Mouse (Mus musculus) adrenal gland, postnatal 36 days (tissue): Measurements from ENCODE around the gene Clec2d. TPM values are rescaled to one million over a fixed set of nuclear protein-coding genes. Genes with fewer than 3 reads are reported as not detected.
"Not testable (repeated sequence)": the region's sequence is repeated elsewhere in the genome, so short reads cannot be mapped to it uniquely, and the experiment has no call there.

ENCODE experiments used
- DNase-seq, 2 experiments: peaks; one replicate each; pipeline ENCODE4 v3.0.0; 2021; ENCODE audit warnings: mixed read lengths in 1 of 2
- long read RNA-seq, 2 experiments: library from polyadenylated mRNA; stranded (forward); transcript quantifications; one replicate each; pipeline ENCODE4 v2.0.0; 2021; ENCODE audit warnings: borderline sequencing depth in 2 of 2
- total RNA-seq, 2 experiments: library from RNA; stranded (reverse); gene quantifications; 2 replicates each; pipeline ENCODE4 v1.2.3; 2021

The Clec2d gene
- 10 to 100 TPM; 39.7 to 59.7 TPM for total RNA-seq
- long read RNA-seq, experiment 1 = 0 reads
- long read RNA-seq, experiment 2 = 0 reads

DNA sequence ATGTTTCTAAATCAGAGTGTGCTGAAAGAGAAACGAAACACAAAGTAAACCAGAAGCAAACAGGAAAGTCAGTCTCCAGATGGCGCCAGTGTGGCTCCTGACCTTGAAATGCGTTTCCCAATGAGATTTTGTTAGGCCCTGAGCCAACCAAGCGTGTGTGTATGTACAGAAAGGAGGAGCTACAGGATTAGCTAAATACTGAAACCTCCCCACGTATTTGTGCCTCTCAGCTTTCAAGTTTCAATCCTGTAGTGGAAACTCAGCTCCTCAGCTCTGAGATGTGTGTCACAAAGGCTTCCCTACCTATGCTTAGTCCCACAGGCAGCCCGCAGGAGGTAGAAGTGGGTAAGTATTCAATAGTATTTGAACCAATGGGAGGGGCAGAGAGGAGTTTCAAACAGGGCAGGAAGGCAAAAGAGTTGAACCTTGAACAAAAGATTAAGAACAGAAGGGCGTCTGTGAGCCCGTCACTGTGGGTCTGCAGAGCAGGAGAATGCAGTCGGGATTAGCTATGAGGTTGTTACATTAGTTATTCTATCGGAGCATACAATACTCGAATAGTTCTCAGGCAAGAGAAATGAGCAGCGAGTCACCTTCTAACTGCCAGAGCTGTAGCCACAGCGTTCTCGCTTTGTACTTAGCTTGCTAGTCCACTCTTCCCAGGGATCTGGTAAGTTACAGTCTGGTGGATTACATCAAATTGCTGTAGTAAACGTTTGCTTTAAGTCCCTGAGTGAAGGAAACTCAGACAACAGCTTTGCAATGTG, at the start of gene Clec2d:
Gene Clec2d (plus strand): TSS at position 213 of the 767 bp plus-strand sequence.
- peak; percentile 72 to 80 for DNase-seq

DNA sequence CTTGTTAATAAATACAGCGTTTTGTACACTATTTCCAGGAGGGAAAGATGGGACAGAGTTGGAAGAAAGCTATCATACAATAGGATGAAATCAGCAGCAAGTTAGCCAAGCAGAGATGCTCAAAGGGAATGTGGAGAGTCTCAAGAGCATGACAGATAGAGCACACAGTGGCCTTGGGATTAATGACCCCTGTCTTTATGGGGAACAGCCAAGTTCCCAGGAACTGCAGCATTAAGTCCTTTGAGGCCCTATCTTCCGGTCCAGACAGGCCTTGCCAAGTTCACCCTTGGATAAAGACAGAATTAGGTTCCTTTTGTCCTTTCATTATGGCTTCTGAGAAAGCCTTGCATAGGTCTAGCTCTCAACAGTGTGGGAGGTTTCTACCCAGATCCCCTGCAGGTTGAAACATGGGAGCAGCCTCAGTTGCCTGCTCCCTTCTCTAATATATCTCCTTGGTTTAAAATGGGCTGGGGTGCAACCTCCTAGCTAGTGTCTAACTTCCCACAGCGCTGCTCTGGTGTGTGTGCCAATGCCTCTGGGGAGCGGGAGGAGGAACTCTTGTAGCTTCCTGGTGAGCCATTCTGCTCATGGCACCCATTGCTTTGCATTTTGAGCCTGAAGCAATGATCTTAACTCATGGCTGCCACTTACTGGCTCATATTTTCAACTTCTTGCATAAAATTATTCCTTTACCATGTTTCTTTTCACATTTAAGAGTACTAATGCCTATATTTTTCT, 47.6 kb upstream of the Clec2d start:
- no peak for DNase-seq

DNA sequence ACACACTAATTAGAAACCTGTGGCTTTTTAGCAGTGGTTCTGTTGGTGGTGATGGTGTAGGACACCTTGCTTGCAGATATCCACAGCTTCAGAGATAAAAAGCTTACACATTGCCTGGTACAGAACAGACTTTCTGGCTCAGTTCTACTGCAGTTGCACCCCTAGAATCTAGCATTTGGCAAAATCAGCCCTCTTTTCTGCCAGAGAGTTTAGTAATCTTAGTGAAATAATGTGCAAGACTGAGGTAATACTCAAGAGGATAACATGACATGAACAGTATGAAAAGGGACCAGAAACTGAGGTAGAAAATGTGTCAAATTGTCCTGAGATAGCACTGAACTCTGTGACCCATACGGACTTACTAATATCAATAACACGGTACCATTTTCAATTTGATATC, 33.6 kb upstream of the Clec2d start:
- DNase-seq = no peak

DNA sequence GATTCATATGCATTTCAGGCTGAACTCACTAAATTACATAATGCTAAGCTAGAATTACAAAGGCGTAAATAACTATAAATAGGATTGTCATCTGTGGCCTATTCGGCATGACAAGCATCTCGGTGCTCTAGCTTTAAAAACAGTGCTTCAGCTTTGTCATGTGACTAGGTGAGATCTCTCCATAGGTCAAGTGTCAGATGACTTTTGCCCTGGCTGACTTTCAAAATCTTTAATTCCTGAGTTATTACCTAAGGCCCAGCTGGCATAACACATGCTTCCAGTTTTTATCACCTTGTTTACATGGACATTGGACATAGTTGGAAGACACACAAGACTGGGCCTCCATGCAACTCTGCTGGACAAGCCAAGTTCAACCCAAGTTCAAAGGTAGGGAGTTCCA, 20.3 kb upstream of the Clec2d start:
- peak in 1 of 2 experiments; percentile 11 for DNase-seq

DNA sequence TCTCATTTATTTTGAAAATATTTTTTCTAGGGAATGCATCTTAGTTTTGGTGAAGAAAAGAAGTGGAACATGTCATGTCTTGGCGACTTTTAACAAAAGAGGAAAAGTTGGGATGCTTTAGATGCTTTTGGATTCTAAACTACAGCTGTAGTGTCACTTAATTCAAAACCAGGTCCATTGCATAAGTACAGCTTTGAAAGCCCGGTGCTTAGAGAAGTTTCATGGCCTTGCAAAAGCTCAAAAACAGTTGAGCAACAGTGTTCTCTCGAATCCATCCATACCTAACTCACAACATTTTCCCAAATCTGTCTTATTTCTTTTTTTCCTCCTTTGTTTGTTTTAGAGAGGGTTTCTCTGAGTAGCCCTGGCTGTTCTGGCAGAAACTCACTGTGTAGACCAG, 19.3 kb upstream of the Clec2d start:
- DNase-seq = no peak

DNA sequence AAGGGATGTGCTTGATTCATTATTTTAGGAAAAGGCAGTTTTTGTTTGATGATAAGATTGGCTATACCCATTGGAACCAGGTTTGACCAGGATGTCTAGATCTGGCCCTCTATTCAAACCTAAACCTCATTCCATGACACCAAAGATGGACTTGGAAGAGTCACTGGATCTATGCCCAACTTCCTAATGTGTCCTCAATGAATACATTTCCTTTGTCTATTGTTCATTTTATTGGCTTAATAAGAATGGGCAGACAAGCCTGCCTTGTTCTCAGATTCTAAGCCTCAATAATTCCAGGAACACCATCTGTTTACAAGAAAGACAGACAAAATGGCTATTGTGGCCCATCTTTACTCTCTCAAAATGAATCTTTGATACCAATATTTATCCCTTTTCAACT, 18.5 kb upstream of the Clec2d start:
- DNase-seq = no peak

DNA sequence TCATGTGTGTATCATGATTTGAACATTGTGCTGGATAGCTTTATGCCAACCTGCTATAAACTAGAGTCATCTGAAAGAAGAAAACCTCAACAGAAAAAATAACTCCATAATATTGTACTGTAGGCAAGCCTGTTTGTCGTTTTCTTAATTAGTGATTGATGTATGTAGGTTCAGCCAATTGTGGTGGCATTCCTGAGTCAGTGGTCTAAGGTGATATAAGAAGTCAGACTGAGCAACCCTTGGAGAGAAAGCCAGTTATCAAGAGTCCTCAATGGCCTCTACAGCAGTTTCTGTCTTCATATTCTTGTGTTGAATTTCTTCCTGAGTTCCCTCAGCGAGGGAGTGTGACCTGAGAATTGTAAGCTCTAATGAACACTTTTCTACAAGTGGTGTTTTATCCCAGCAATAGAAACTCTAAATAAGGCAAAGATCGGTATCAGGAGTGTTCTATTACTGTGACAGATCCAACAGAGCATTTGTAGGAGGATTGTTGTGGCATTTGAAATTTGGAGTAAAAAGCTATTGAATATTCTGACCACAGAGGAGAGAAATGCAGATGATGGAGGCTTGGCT, 17.7 kb upstream of the Clec2d start:
- no peak for DNase-seq

DNA sequence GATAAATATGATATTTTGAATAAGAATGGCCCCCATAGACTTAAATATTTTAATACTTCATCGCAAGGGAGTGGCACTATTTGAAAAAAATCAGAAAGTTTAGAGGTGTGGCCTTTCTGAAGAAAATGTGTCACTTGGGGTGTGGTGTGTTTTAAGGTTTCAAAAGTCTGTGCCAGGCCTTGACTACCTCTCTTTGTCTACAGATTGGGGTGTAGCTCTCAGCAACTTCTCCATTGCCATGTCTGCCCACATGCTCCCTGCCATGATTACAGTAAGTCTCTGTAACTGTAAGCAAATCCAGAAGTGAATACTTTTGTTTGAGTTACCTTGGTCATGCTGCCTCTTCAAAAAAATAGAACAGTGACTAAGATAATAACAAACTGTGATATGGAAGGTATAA, 16.8 kb upstream of the Clec2d start:
- DNase-seq = no peak

DNA sequence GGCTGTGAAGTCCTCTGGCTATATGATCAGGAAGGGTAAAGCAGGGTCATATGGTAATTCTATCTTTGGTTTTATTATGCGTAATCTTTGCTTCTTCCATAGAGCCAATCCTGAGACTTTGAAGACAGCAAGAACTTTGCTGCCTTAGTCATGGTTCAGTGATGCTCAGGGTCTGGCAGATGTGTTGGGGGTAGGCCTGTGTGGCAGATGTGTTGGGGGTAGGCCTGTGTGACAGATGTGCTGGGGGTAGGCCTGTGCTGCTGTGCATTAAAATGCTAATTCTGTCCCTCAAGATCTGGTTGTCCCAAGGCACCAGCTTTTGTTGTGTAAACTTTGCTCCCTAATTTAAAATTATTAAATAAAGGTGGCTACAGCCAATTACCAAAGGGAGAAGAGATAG, 9.5 kb upstream of the Clec2d start:
- no peak for DNase-seq

DNA sequence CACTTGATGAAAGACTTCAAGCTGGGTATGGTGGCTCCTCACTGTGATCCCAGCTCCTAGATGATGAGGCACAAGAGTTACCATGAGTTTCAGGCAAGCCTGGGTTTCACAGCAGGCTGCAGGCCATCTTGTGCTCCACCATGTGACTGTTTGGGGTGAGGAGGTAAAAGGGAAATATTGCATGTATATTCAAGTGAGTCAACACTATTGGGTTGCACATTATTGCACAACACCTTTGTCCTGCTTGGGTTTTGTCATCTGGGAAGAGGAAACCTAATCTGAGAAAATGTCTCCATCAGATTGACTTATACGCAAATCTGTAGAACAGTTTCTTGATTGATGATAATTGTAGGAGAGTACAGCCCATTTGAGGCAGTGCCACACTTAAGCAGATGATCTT, 8.7 kb upstream of the Clec2d start:
- no peak for DNase-seq

DNA sequence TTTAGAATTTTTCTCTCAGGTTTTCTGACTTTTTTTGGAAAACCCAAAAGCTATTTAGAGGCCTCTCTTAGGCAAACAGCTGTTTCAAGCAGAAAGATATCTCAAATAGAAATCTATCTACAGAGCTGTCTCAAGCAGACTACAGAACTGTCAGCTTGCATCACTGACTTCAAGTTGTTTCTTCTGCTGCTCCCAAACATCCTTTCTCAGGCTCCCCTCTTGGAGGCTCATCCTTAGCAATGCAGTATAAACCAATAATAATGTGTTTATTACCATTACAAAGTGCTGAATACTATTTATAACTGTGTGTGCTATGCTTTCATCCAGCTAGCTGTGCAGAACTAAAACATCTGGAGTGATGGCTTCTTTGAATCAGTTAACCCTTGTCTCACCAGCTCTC, 5.6 kb upstream of the Clec2d start:
- no peak for DNase-seq

DNA sequence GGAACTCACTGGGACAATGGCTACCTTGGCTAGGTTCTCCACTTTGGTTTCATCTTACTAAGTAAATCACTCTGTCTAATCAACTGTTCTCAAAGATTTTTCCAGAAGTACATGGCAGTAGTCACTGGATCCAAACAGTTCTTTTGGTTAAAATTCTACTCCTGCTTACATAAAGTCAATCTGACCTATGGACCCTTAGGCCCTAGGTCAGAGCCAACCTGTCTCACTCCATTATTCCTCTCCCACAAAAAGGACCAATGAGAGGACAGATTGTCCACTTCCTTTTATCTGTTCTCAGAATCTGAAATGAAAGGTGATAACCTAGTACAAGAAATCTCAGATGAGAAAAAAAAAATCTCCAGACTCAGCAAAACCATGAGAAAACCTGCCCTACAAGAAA, 4.8 kb upstream of the Clec2d start:
- DNase-seq = no peak

DNA sequence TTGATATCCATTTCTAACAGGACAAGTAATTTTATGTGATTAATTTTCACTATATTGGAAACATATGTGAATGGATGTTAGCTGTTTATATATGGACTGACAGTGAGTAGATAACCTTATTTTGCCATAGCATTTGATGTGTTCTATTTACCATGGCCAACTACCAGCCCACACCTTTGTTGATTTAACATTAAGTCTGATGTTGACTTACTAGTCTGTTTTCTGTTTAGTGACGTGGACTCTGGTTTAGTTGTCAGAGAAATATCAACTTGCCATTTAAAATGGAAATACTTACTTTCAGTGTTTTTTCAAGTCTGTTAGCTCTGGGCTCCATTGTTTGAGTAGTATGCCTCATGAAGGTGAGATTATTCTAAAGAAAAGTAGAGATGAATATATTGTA, 3.8 kb upstream of the Clec2d start:
- DNase-seq = no peak

DNA sequence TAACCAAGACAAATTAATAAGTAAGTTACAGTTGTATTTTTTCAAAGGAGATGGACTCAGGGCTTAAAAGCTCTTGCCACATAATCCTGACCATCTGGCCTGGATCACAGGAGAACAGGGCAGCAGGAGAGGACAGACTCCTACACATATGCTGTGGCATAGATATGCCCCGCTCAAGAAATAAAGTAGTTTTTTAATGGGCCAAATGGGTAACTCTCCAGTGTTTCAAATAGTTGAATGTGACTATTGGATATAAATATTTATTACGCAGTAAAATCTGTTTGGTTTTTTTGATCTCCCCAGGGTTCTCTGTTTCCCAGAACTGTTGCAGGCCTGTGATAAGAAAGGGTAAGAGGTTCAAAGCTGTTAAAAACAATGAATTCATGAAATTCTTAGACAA, 1.1 kb upstream of the Clec2d start:
- no peak for DNase-seq

DNA sequence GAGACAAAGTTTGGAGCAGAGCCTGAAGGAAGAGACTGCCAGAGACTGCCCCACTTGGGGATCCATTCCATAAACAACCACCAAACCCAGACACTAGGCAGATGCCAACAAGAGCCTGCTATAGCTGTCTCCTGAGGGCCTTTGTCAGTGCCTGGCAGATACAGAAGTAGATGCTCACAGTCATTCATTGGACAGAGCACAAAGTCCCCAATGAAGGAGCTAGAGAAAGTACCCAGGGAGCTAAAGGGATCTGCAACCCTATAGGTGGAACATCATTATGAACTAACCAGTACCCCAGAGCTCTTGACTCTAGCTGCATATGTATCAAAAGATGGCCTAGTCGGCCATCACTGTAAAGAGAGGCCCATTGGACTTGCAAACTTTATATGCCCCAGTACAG, 584 bp upstream of the Clec2d start:
- not testable (repeated sequence) for DNase-seq

DNA sequence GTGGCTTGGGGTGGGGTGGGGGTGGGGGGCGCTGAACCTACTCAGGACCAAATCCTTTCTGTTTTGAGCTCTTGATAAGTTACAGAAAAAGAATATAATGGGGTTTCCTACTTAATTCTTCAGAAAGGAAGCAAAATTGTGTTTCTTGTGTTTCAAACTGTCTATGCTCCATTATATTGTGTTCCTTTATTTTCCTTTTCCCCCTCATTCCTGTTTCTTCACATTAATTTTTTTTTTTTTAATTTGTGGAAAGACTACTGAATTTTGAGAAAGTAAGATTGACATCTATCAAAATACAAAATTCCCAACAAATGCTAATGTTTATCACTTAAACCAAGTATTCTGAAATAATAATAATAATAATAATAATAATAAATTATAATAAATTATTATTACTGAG, 834 bp downstream of the Clec2d start:
- DNase-seq = no peak

DNA sequence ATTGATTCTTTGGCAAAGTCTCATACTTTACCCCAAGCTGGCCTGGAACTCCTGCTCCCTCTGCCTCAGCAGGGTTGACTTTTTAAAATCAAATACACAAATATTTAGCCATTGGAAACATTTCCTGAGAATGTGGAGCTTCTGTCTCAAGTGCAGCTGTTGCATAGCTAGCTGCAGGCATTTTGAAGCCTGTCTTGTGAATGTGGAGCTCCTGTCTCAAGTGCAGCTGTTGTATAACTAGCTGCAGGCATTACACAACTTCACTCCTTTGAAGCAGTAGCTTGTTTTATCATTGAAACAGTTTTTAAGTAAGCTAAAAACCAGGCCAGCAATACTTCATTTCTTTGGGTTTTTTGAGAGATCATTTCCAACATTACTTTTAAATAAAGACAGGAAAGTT, 1.3 kb downstream of the Clec2d start:
- DNase-seq = no peak

DNA sequence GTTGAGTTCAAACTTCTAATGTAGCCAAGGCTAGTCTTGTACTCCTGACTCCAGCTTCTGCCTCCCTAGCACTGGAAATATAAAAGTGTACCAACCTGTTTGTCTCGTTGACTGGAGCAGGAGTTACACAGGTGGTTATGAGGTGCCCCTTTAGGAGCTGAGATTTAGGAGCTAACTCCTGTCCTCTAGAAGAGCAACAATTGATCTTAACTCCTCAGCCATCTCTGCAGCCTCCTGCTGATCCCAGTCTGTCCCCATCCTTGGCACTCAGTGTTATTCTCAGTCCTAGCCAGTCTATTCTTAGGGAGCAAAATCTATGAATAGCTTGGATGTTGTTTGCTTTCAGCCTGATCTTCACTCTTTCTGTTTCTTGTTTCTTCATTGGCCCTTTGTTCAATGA, 2.1 kb downstream of the Clec2d start:
- DNase-seq = no peak

DNA sequence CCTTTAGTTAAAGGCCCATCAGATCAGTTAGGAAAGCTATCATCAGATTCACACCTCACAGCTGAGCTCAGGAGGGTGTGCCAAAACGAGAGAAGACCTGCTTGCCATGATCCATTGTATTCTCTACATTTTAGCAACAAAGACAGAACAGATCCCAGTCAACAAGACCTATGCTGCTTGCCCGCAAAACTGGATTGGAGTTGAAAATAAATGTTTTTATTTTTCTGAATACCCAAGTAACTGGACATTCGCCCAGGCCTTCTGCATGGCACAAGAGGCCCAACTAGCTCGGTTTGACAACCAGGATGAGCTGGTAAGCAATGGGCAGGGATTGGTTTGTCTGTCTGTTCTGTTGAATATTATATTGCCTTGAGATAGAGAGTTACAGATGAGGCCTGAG, 3.6 kb downstream of the Clec2d start:
- DNase-seq = not testable (repeated sequence)

DNA sequence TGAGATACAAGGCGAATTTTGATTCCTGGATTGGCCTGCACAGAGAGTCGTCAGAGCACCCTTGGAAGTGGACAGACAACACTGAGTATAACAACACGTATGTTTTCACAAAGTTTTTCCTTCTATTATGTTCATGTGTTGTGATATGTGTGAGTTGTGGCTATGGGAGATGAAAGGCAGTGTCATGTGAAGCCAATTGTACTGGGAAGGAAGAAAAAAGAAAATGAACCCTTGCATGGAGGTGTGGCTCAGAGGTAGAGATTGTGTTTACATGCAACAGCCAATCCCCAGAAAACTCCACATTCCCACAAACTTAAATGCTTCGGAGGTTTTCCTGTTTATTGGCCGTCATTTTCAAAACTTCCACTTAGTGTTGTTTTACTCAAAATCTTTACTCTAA, 4.4 kb downstream of the Clec2d start:
- DNase-seq = no peak

DNA sequence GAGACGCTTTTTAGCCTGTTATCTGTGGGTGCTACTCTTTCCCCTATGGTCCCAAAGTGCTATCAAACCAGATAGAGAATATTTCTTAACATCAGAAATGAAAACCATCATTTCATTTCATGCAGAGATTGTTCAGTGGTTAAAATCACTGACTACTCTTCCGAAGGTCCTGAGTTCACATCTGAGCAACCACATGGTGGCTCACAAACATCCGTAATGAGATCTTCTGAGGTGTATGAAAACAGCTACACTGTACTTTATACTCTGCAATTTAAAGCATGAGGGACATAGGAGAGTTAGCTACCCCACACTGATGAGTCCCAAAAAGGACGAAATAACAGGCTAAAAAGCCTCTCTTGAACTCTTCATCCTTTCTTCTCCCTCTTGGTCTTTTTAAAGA, 5.6 kb downstream of the Clec2d start:
- no peak for DNase-seq

DNA sequence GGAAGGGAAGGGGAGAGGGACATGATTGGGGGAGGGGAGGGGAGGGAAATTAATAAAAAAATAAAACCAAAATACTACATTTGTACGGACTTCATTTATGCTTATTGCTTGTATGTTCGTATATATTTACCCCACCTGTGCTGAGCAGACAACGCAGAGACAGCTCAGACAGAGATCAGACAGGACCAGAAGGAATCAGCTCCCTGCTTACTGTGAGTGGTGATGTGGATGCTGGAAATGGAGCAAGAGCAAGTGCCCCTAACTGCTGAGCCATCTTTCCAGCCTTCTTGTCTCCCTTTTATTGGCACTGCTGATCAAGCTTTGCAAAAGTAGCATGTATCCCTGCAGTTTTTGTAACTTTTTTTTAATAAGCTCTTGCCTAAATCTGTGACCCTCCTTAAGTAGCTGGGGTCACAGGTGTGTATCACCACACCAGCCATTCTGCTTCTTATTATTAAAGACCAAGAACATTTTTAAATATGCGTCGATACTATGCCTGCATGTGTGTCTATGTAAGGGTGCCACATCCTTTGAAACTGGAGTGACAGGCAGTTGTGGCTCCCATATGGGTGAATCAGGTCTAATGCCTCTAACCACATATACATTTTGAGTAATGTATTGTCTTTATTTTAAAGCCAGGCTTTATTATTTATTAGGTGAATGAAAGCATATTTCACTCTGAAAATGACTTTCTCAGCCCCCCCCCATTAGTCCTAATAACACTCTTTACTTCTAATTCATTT, 6.2 kb downstream of the Clec2d start:
- no peak for DNase-seq

DNA sequence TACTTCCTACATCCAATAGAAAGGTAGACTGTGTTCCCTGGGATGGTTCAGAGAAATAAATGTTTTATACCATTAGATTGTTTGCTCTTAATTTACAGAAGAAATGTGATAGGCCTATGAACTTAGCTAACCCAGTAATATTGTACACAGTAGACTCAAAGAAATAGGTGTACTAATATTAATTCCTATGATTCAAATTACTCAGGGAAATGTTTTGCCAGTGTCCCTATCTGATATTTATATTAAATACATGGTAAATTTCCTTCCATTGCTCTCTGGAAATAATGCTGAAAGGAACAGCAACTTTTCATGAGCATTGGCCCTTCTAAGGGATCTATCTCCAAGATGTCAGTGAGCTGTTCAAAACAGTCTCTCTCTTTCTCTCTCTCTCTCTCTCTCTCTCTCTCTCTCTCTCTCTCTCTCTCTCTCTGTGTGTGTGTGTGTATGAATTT, 6.8 kb downstream of the Clec2d start:
- DNase-seq = no peak
